Mouse (Mus musculus): ENCODE results near the gene Rbp1.

The Rbp1 gene

DNA sequence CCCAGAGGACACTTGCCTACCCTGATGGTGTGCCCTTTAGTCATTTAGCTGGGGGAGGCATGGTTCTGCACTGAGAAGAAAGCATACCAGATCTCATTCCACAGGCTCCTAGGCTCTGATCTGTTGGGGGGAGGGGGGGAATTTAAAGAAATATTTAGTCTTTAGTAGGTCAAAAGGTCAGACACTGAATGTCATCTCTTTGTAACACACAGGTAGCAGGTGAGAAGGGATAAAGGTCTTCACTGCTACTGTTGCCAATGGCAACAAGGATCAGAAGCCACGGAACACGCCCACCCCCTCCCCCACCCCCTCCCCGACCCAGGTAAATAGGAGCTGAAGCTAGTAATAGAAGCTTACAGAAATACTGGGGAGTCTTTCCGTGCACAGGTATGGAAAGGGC, 930 bp downstream of the Rbp1 start:
- in situ Hi-C loops (cut with MboI; ENCODE audit: unreplicated experiment in 2 of 2), result loop anchor here (25.0 kb wide), 2 partner anchors 389 to 539 kb away; partner anchors contain the start of gene Foxl2 (in 1 of the 2)

DNA sequence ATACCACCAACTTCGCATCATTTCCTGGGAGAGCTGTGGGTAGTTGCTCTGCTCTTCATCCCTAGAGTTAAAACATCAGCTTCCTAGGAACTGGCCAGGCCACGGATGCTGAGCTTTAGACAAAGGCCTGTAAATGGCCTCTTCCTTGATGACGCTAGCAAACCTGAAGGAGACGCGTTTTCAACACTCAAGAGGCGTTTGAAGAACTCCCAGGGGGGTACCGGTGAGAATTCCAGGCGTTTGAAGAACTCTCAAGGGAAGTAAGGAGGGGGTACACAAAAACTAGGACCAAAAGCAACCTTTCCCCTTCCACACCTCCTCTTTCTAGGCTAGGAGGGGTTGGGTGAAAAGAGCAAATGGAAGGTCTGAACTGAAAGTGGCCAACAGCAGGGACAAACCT, 1.5 kb downstream of the Rbp1 start:
- in situ Hi-C loops (cut with MboI; ENCODE audit: unreplicated experiment in 2 of 2), result loop anchor here (25.0 kb wide), 2 partner anchors 388 to 538 kb away; partner anchors contain the start of gene Foxl2 (in 1 of the 2)

GRCm38 (mm10) chr9:98424725-98425210, 2.0 kb downstream of the Rbp1 start:
- in situ Hi-C loops (cut with MboI; ENCODE audit: unreplicated experiment in 2 of 2), result loop anchor here (25.0 kb wide), 3 partner anchors 388 to 563 kb away; partner anchors contain the start of genes Faim (in 1 of the 2) and Foxl2 (in 1 of the 2)

DNA sequence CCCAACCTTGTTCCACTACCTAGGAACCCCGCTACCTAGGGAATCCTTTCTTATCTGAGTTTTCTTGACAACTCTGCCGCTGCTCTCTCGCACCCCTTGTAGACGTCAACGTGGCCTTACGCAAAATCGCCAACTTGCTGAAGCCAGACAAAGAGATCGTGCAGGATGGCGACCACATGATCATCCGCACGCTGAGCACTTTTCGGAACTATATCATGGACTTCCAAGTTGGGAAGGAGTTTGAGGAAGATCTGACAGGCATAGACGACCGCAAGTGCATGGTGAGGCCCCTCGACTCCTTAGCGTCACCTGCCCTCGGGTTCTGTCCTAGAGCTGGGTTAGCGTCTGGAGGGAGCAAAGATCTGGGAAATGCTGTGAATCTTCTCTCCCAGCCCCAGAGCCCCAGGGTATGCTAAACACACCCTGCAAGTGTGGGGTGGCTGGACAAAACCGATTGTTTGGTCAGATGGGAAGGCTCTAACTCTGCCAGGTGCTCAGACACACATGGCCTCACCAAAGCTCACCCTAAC, 2.7 kb downstream of the Rbp1 start:
- in situ Hi-C loops (cut with MboI; ENCODE audit: unreplicated experiment in 2 of 2), result loop anchor here in 1 of 2 experiments (25.0 kb wide), 1 partner anchor 562 kb away; the partner anchor contains the start of gene Faim

DNA sequence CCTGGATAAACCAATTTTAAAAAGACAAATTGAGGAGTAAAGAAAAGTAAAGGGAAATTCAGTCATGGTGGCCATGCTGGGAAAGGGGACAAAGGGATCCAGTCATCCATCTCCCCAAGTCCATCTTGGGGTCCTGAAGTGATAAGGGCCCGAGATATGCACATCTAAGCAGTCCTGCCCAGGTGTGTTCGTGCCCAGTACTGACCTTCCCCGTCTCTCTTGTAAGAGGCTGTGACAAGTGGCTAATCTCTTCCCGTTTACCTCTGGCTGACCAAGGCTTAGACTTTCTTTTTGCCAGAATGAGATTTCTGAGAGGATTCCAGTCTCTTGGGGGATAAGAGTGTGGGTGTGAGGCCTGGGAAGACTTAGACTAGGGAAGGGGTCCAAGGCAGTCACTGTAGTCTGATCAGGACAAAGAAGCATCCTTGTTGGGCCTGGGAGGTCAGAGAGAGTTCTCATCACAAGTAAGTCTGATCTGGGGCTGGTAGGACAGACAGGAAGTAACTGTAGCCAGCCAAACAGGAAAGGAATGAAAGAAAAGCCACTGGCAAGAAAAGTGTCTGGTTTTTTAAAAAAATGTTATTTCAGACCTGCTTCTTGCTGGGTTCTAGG, 5.3 kb downstream of the Rbp1 start:
- in situ Hi-C loops (cut with MboI; ENCODE audit: unreplicated experiment in 2 of 2), result loop anchor here in 1 of 2 experiments (25.0 kb wide), 1 partner anchor 559 kb away; the partner anchor contains the start of gene Faim

GRCm38 (mm10) chr9:98428783-98429182, 6.0 kb downstream of the Rbp1 start:
- in situ Hi-C loops (cut with MboI; ENCODE audit: unreplicated experiment in 2 of 2), result loop anchor here in 1 of 2 experiments (25.0 kb wide), 1 partner anchor 559 kb away; the partner anchor contains the start of gene Faim

DNA sequence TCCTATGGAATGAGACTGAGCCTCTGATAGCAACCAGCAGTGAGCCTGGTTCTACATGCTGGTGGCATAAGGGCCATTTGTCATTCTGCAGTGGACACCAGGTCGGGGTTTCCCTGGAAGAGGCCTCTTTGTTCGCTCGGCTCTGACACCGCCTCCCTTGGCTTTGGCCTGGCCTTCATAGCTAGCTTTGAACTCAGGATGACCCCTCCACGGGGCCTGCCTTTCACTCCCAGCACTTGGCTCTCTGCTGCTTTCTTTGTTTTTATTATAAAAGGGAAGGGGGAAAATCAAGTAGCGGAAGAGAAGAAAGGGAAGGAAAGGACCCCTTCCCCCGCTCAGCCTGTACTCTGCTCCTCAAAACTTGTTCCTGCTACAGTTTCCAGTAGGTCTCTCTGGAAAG, 7.0 kb downstream of the Rbp1 start:
- in situ Hi-C loops (cut with MboI; ENCODE audit: unreplicated experiment in 2 of 2), result loop anchor here in 1 of 2 experiments (25.0 kb wide), 1 partner anchor 557 kb away; the partner anchor contains the start of gene Faim

DNA sequence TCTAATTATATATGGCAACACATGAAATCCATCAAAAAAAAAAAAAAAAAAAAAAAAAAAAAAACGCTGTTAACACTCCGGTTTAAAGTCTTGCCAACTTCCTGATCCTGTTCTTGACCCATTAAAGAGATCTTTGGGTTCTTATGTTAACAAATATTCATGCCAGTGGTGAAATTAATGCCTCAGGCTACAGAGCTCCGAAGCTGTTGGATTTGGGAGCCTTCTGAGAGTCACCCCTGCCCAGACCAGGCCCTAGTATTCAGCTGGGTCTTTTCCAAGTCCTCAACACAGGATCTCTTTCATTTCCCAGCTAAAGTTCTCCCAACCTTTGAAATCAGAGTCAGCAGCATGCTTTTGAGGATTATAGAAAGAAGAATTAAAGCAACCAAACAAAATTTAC, 7.8 kb downstream of the Rbp1 start:
- in situ Hi-C loops (cut with MboI; ENCODE audit: unreplicated experiment in 2 of 2), result loop anchor here in 1 of 2 experiments (25.0 kb wide), 1 partner anchor 557 kb away; the partner anchor contains the start of gene Faim

- in situ Hi-C loops (cut with MboI; ENCODE audit: unreplicated experiment in 2 of 2), result loop anchor here in 1 of 2 experiments (25.0 kb wide), 1 partner anchor 554 kb away; the partner anchor contains the start of gene Faim
Observed at GRCm38 (mm10) chr9:98433021-98433420, 10.3 kb downstream of the Rbp1 start.

DNA sequence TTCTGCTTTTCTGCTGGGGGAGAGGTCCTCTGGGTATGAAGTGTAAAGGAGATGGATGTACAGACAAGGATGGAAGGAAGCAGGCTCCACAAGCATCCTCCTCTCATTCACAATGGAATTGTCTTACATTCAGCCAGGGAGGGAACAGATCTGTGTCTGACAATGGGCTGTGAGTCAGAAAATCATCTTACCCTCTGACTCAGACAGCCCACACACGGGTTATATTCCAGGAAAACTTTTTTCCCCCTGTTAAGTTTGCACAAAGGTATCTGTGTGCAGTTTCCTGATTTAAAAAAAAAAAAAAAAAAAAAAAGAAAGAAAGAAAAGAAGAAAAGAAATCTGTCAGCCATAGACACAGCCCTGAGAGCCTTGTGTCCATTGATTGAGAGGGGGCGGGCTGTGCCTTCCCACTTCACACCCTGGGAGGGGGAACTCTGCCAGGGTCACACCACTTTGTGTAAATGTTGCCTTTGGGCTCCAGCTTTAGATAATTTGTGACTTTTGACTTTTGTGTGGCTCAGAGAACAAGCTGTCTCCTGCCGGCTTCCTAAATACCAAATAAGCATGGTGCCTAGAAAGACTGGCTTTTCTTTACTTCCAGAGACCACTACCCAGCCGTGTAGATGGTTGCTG, 11.3 kb downstream of the Rbp1 start:
- in situ Hi-C loops (cut with MboI; ENCODE audit: unreplicated experiment in 2 of 2), result loop anchor here in 1 of 2 experiments (25.0 kb wide), 1 partner anchor 553 kb away; the partner anchor contains the start of gene Faim

GRCm38 (mm10) chr9:98437819-98438218, 15.1 kb downstream of the Rbp1 start:
- in situ Hi-C loops (cut with MboI; ENCODE audit: unreplicated experiment in 2 of 2), result loop anchor here in 1 of 2 experiments (25.0 kb wide), 1 partner anchor 549 kb away; the partner anchor contains the start of gene Faim

- in situ Hi-C loops (cut with MboI; ENCODE audit: unreplicated experiment in 2 of 2), result loop anchor here in 1 of 2 experiments (25.0 kb wide), 1 partner anchor 548 kb away; the partner anchor contains the start of gene Faim
Observed at GRCm38 (mm10) chr9:98439091-98439490, 16.3 kb downstream of the Rbp1 start.

DNA sequence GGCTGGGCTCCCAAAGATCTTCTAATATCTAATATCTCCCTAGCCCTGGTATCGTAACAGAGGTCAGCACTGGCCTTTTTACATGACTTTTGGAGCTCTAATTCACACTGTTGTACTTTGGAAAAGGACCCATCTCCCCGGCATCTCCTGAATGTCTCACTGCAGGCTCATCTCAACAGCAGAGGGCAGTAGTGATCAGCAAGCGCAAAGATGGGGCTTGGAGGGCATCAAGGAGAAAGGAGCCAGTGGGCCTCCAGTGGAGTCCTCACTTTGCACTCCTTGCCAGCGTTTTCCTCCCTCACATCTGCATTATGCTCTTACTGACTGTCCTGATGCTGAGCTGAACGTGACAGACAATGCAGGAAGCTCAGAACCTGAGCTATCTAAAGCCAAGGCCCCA, 19.9 kb downstream of the Rbp1 start:
- in situ Hi-C loops (cut with MboI; ENCODE audit: unreplicated experiment in 2 of 2), result loop anchor here (5.0 to 25.0 kb wide), 3 partner anchors 95 to 545 kb away; partner anchors contain the start of gene Faim (in 1 of the 2)

GRCm38 (mm10) chr9:98445359-98446149, 22.8 kb downstream of the Rbp1 start:
- in situ Hi-C loops (cut with MboI; ENCODE audit: unreplicated experiment in 2 of 2), result loop anchor here (5.0 to 25.0 kb wide), 2 partner anchors 57 to 542 kb away; partner anchors contain the start of gene Faim (in 1 of the 2)

GRCm38 (mm10) chr9:98450976-98451375, 28.2 kb downstream of the Rbp1 start:
- in situ Hi-C loops (cut with MboI; ENCODE audit: unreplicated experiment in 2 of 2), result no loop called here

DNA sequence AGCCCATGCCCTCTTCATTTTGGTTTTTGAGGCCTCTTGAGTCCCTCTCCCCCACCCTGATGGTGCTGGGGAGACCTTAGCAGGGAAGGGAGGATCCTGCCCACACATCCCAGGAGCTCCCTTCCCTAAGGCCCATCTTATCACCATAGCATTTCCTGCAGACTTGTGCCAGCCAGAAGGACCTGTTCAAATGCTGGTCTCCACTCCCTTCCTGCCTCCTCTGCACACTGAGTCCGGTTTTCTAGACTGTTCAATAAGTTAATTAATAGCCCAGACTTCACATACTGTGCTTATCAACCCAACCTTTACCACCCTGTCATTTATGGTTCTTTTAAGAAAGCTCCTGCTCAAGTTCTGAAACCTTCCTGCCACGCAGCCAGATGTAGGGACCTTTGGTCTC, 43.9 kb downstream of the Rbp1 start:
- in situ Hi-C loops (cut with MboI; ENCODE audit: unreplicated experiment in 2 of 2), result no loop called here

- in situ Hi-C loops (cut with MboI; ENCODE audit: unreplicated experiment in 2 of 2), result no loop called here
Observed at GRCm38 (mm10) chr9:98480172-98480749, 57.5 kb downstream of the Rbp1 start.

DNA sequence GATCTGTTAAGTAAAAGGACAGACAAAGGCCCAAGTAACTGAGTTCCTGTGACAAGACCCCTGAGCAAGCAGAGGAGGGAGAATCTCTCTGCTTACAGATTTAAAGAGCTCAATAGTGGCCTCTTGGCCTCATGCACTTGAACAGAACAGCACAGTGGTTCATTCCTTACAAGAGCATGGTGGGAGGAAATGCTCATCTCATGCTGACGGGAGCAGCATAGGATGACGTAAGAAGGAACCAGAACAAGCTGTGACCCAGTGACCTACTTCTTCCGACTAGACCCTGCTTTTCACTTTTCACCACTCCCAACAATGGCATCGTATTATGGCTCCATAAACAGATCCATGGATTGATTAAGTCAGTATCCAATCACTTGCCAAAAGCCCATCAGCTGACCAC, 59.5 kb downstream of the Rbp1 start:
- in situ Hi-C loops (cut with MboI; ENCODE audit: unreplicated experiment in 2 of 2), result no loop called here

DNA sequence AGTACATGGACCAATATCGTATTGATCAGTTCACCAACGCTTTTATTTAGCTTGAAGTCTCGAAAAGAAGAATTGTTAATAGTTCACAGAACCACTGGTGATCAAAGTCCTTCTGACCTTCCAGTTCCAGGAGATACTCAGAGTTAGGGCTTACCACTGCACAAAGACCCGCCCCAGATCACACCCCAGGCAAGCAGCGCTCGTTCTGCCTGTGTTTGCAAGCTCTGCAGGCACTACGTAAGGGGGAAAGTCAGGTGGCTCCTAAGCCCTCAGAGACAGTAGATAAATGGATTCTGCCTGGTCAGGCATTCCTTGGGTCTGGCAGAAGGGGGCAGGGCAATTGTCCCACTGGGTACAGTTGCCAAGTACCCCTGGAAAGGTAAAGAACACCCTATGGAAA, 62.3 kb downstream of the Rbp1 start:
- in situ Hi-C loops (cut with MboI; ENCODE audit: unreplicated experiment in 2 of 2), result no loop called here

All from v-Abl transformed pro-B cells (cell line).